8 mouse cellular contexts compared by ENCODE assay signal in genomic region chr11:100570430-100571201, GRCm38 (mm10). TPM values are rescaled to one million over a fixed set of nuclear protein-coding genes. Genes with fewer than 3 reads are reported as not detected.
DNase-seq lines count a peak whose midpoint lies in the region; ATAC-seq lines count a peak whose summit lies in the region.

No protein-coding gene starts in this region.

- H3K4me3 ChIP-seq in forebrain, embryonic 10.5 days = peak overlapping the region; percentile 39
- H3K4me3 ChIP-seq in neural tube, embryonic 14.5 days (ENCODE audit: low read depth, low read length) = peak overlapping the region; percentile 6; the same call in 1 of the 2 replicates

- H3K27ac ChIP-seq in forebrain, embryonic 10.5 days = 0 out of 2 replicates have a peak overlapping the region, but pooled peaks have one; percentile 8
- H3K27ac ChIP-seq in neural tube, embryonic 14.5 days (ENCODE audit: low read depth, low read length) = no peak overlapping the region

- peak; percentile 73 for DNase-seq in ES-CJ7 (ENCODE audit: low read depth, low spot score)
- peak; percentile 66 for DNase-seq in c-Kit-positive CD71-negative TER-119-negative erythroid progenitor cells, embryonic 14.5 days (ENCODE audit: low read depth)
- peak; percentile 74 for DNase-seq in forebrain, embryonic 10.5 days (ENCODE audit: extremely low spot score, low spot score)
- DNase-seq in heart, postnatal 10 days = peak; percentile 86 to 90
- DNase-seq in kidney, postnatal 4 days = peak; percentile 73 to 80
- peak; percentile 59 to 77 for DNase-seq in lung, adult 18-20 months
- peak; percentile 78 for DNase-seq in testis, postnatal 10 days (ENCODE audit: low spot score)

- H3K4me1 ChIP-seq in forebrain, embryonic 10.5 days = peaks cover 40% of the 10 kb centered on the region
- peaks cover 6% of the 10 kb centered on the region; the same call in 1 of the 2 replicates for H3K4me1 ChIP-seq in neural tube, embryonic 14.5 days (ENCODE audit: control insufficient read depth, insufficient read depth, low read length)

- 8% methylated on average over 8 of the region's 8 CpGs for WGBS in forebrain, embryonic 10.5 days
- 11% methylated on average over 8 of the region's 8 CpGs for WGBS in neural tube, embryonic 14.5 days

- peak; percentile 70; the same call in 1 of the 2 replicates for ATAC-seq in neural tube, embryonic 14.5 days (ENCODE audit: low read depth)

- H3K27me3 ChIP-seq in forebrain, embryonic 10.5 days (ENCODE audit: poor library complexity, severe bottlenecking) = peaks cover 31% of the 10 kb centered on the region
- no peaks in the 10 kb centered on the region for H3K27me3 ChIP-seq in neural tube, embryonic 14.5 days (ENCODE audit: control insufficient read depth, insufficient read depth, low read length)

- H3K4me2 ChIP-seq in neural tube, embryonic 14.5 days (ENCODE audit: low read depth, low read length) = peak overlapping the region; percentile 42

- peak overlapping the region; percentile 37 for H3K9ac ChIP-seq in neural tube, embryonic 14.5 days (replicated peaks; ENCODE audit: low read depth, low read length)

- intact Hi-C loops in heart, postnatal 10 days (cut with DNase I) = loop anchor here (1.0 to 5.0 kb wide), 4 partner anchors 54 to 192 kb away; partner anchors contain the start of gene Hcrt

- H3K36me3 ChIP-seq in forebrain, embryonic 10.5 days (replicated peaks) = no peaks in the 10 kb centered on the region
- H3K36me3 ChIP-seq in neural tube, embryonic 14.5 days (ENCODE audit: control insufficient read depth, insufficient read depth, low read length) = no peaks in the 10 kb centered on the region

- no peaks in the 10 kb centered on the region for H3K9me3 ChIP-seq in forebrain, embryonic 10.5 days
- no peaks in the 10 kb centered on the region for H3K9me3 ChIP-seq in neural tube, embryonic 14.5 days (ENCODE audit: control insufficient read depth, low read length)

RNA-seq across cellular contexts. Expression of gene Cnp, which starts 4.1 kb away (rescaled TPM):
- 15.3 and 17.5 TPM in 2 replicates for polyA plus RNA-seq in forebrain, embryonic 10.5 days (2016; fragmentation: Nextera tagmentation; extraction: Ambion mirVana)
- 1 to 10 TPM; 6.1 to 7.1 TPM for total RNA-seq in heart, postnatal 10 days (2021)
- 41.1 and 49.3 TPM in 2 replicates for polyA plus RNA-seq in neural tube, embryonic 14.5 days (2014; fragmentation: Nextera tagmentation; extraction: Ambion mirVana)

RNA-seq across cellular contexts. Expression of gene Ttc25, which starts 25.2 kb away (rescaled TPM):
- 1.4 and 1.5 TPM in 2 replicates for polyA plus RNA-seq in forebrain, embryonic 10.5 days (2016; fragmentation: Nextera tagmentation; extraction: Ambion mirVana)
- total RNA-seq in heart, postnatal 10 days (2021) = under 1 TPM; 0.17 to 0.38 TPM
- polyA plus RNA-seq in neural tube, embryonic 14.5 days (2014; fragmentation: Nextera tagmentation; extraction: Ambion mirVana) = 1.7 and 2.2 TPM in 2 replicates

RNA-seq across cellular contexts. Expression of gene Acly, which starts 42.8 kb away (rescaled TPM):
- 287 and 294 TPM in 2 replicates for polyA plus RNA-seq in forebrain, embryonic 10.5 days (2016; fragmentation: Nextera tagmentation; extraction: Ambion mirVana)
- total RNA-seq in heart, postnatal 10 days (2021) = 10 to 100 TPM; 47.8 to 51.1 TPM
- 191 and 250 TPM in 2 replicates for polyA plus RNA-seq in neural tube, embryonic 14.5 days (2014; fragmentation: Nextera tagmentation; extraction: Ambion mirVana)

RNA-seq across cellular contexts. Expression of gene Nkiras2, which starts 48.4 kb away (rescaled TPM):
- 83.1 and 91.8 TPM in 2 replicates for polyA plus RNA-seq in forebrain, embryonic 10.5 days (2016; fragmentation: Nextera tagmentation; extraction: Ambion mirVana)
- 10 to 100 TPM; 53.7 to 63.9 TPM for total RNA-seq in heart, postnatal 10 days (2021)
- polyA plus RNA-seq in neural tube, embryonic 14.5 days (2014; fragmentation: Nextera tagmentation; extraction: Ambion mirVana) = 108 and 110 TPM in 2 replicates

RNA-seq across cellular contexts. Expression of gene Dnajc7, which starts 49.4 kb away (rescaled TPM):
- polyA plus RNA-seq in forebrain, embryonic 10.5 days (2016; fragmentation: Nextera tagmentation; extraction: Ambion mirVana) = 286 and 289 TPM in 2 replicates
- 100 to 1,000 TPM; 199 to 207 TPM for total RNA-seq in heart, postnatal 10 days (2021)
- 109 and 112 TPM in 2 replicates for polyA plus RNA-seq in neural tube, embryonic 14.5 days (2014; fragmentation: Nextera tagmentation; extraction: Ambion mirVana)
